Mouse (Mus musculus) megakaryocyte, embryonic 14.5 days (primary cell): ENCODE data around the gene Tor4a.

ENCODE experiments used
- FLI1 ChIP-seq: IDR thresholded peaks from 2 replicates; pipeline ENCODE4 v1.6.1; 2012; ENCODE audit warnings: low read length, inconsistent platforms, mixed read lengths
- GATA1 ChIP-seq: IDR thresholded peaks from 3 replicates; pipeline ENCODE4 v1.6.1; 2012; ENCODE audit warnings: mixed read lengths, low read length, inconsistent platforms, borderline replicate concordance

- no peak for TF ChIP-seq GATA1
- TF ChIP-seq FLI1 = no peak
Observed at GRCm38 (mm10) chr2:25167919-25168664, 28.6 kb downstream of the Tor4a start.
